Mouse (Mus musculus): Measurements from ENCODE around the gene Ccl27a.
"Not testable (repeated sequence)": the region's sequence is repeated elsewhere in the genome, so short reads cannot be mapped to it uniquely, and the experiment has no call there.

DNA sequence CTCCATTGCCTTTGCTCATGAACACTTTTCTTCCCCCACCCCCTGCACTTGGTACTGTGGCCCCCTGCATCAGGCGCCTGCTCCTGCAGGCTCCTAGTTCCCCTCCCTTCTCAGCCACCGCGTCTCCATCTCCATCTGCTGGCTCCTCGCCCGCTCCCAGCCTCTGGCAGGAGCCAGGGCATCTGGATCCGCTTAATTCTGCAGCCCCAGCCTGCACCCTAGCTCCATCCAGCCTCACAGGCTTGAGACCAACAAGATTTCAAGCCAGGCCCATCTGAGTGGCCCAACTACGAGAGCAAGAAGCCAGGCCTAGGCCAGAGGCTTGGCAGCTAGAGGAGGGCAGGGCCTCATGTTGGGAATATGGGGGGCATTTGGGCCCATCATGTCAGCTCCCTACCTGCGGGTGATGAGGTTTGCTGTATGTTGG is 11.3 kb downstream of the Ccl27a start:
- not testable (repeated sequence) for TF ChIP-seq POLR2A (IDR thresholded peaks at IDR 0.05; ENCODE audit: borderline replicate concordance, extremely low read depth, low read depth, low read length); CTCF (IDR thresholded peaks at IDR 0.05; ENCODE audit: insufficient read depth, low read length)
